ENCODE assay signal across 8 mouse cellular contexts in genomic region chr11:70654923-70655570, GRCm38 (mm10). TPM values are rescaled to one million over a fixed set of nuclear protein-coding genes. Genes with fewer than 3 reads are reported as not detected.
A peak's percentile ranks its signal among the peaks of the same experiment; 100 is the strongest.
DNase-seq lines count a peak whose midpoint lies in the region; ATAC-seq and TF ChIP-seq lines count a peak whose summit lies in the region.

No protein-coding gene starts in this region.

- peaks cover 46% of the 10 kb centered on the region for H3K36me3 ChIP-seq in embryonic facial prominence, embryonic 10.5 days (replicated peaks)
- peaks cover 26% of the 10 kb centered on the region for H3K36me3 ChIP-seq in liver, adult 2 months (ENCODE audit: control insufficient read depth, insufficient read depth, low read length)
- peaks cover 12% of the 10 kb centered on the region for H3K36me3 ChIP-seq in midbrain, postnatal 0 days (ENCODE audit: insufficient read depth, low read length)

- peaks cover 76% of the 10 kb centered on the region for H3K4me1 ChIP-seq in embryonic facial prominence, embryonic 10.5 days
- peaks cover 14% of the 10 kb centered on the region for H3K4me1 ChIP-seq in liver, adult 2 months (ENCODE audit: control insufficient read depth, insufficient read depth, low read length)
- H3K4me1 ChIP-seq in midbrain, postnatal 0 days (ENCODE audit: insufficient read depth, low read length): peaks cover 8% of the 10 kb centered on the region

- peak overlapping the region; percentile 100 for H3K4me3 ChIP-seq in embryonic facial prominence, embryonic 10.5 days
- H3K4me3 ChIP-seq in liver, adult 2 months (ENCODE audit: insufficient read depth, low read depth, low read length): peak overlapping the region; percentile 53
- peak overlapping the region; percentile 99 for H3K4me3 ChIP-seq in midbrain, postnatal 0 days (ENCODE audit: low read depth, low read length)

- peak overlapping the region; percentile 99 for H3K27ac ChIP-seq in embryonic facial prominence, embryonic 10.5 days (replicated peaks)
- peak overlapping the region; percentile 75 for H3K27ac ChIP-seq in liver, adult 2 months (replicated peaks; ENCODE audit: insufficient read depth, low read depth, low read length)
- H3K27ac ChIP-seq in midbrain, postnatal 0 days (ENCODE audit: low read depth, low read length): peak overlapping the region; percentile 97

- peak; percentile 75 for TF ChIP-seq POLR2A in liver, adult 2 months (IDR thresholded peaks at IDR 0.05; ENCODE audit: extremely low read depth, insufficient read depth, low read length)

- H3K9ac ChIP-seq in liver, adult 2 months (ENCODE audit: low read depth, low read length): peak overlapping the region; percentile 56
- peak overlapping the region; percentile 98 for H3K9ac ChIP-seq in midbrain, postnatal 0 days (replicated peaks; ENCODE audit: low read length, poor library complexity, severe bottlenecking)

- peaks cover 23% of the 10 kb centered on the region for H3K79me2 ChIP-seq in liver, adult 2 months (ENCODE audit: control insufficient read depth, insufficient read depth, low read length)

- H3K9me3 ChIP-seq in embryonic facial prominence, embryonic 10.5 days: no peaks in the 10 kb centered on the region
- H3K9me3 ChIP-seq in midbrain, postnatal 0 days (ENCODE audit: low read length): no peaks in the 10 kb centered on the region

- under 1% methylated on average over 48 of the region's 48 CpGs for WGBS in embryonic facial prominence, embryonic 10.5 days
- WGBS in liver, adult 2 months: under 1% methylated on average over 48 of the region's 48 CpGs
- WGBS in midbrain, postnatal 0 days: under 1% methylated on average over 44 of the region's 48 CpGs

- peak; percentile 81 for DNase-seq in 3T3-L1 (ENCODE audit: low read depth, low spot score)
- DNase-seq in adrenal gland, postnatal 10 days: peak; percentile 93
- peak; percentile 90 for DNase-seq in embryonic facial prominence, embryonic 10.5 days (ENCODE audit: low spot score)
- DNase-seq in heart, adult 18-20 months: peak; percentile 89 to 90
- peak; percentile 73 for DNase-seq in kidney, adult 11 months
- DNase-seq in liver, adult 2 months (ENCODE audit: extremely low read depth, low read depth, low spot score): peak; percentile 88
- peak; percentile 88 for DNase-seq in midbrain, postnatal 0 days (ENCODE audit: low spot score)
- DNase-seq in spleen, postnatal 36 days (ENCODE audit: low spot score in 2 of 2): peak; percentile 78 to 81

- TF ChIP-seq CTCF in liver, adult 2 months (IDR thresholded peaks at IDR 0.05; ENCODE audit: low read depth, low read length): no peak
- no peak for TF ChIP-seq CTCF in midbrain, postnatal 0 days (IDR thresholded peaks at IDR 0.05)

- no peaks in the 10 kb centered on the region for H3K27me3 ChIP-seq in embryonic facial prominence, embryonic 10.5 days (replicated peaks; ENCODE audit: low read depth, poor library complexity, severe bottlenecking)
- H3K27me3 ChIP-seq in liver, adult 2 months (ENCODE audit: control insufficient read depth, insufficient read depth, low read length): no peaks in the 10 kb centered on the region
- H3K27me3 ChIP-seq in midbrain, postnatal 0 days (ENCODE audit: insufficient read depth, low read length): no peaks in the 10 kb centered on the region

- ATAC-seq in midbrain, postnatal 0 days (ENCODE audit: low FRiP score): peak; percentile 55

- H3K4me2 ChIP-seq in midbrain, postnatal 0 days (ENCODE audit: low read depth, low read length, poor library complexity, severe bottlenecking): peak overlapping the region; percentile 72

RNA-seq across cellular contexts. Expression of gene Pfn1, which starts 0.6 kb away (rescaled TPM):
- 100 to 1,000 TPM; 677 to 708 TPM for total RNA-seq in adrenal gland, postnatal 10 days (2021)
- 2,153 and 2,165 TPM in 2 replicates for polyA plus RNA-seq in embryonic facial prominence, embryonic 10.5 days (2016; fragmentation: Nextera tagmentation; extraction: Ambion mirVana)
- total RNA-seq in heart, adult 18-20 months (2021): 100 to 1,000 TPM; 303 to 305 TPM
- total RNA-seq in liver, adult 2 months (2014; rRNA removed): 132 and 210 TPM in 2 replicates
- 583 and 713 TPM in 2 replicates for polyA plus RNA-seq in liver, adult 2 months (2012; rRNA removed)
- 438 and 486 TPM in 2 replicates for total RNA-seq in midbrain, postnatal 0 days (2014; rRNA removed)
- 600 and 608 TPM in 2 replicates for polyA plus RNA-seq in midbrain, postnatal 0 days (2015; fragmentation: Nextera tagmentation; extraction: Ambion mirVana)

RNA-seq across cellular contexts. Expression of gene Eno3, which starts 2.0 kb away (rescaled TPM):
- total RNA-seq in adrenal gland, postnatal 10 days (2021): 100 to 1,000 TPM in 1 of 2 experiments, 10 to 100 TPM in 1; 89.5 to 224 TPM
- polyA plus RNA-seq in embryonic facial prominence, embryonic 10.5 days (2016; fragmentation: Nextera tagmentation; extraction: Ambion mirVana): 72.9 and 88.4 TPM in 2 replicates
- 1,000 to 10,000 TPM; 1,596 to 1,839 TPM for total RNA-seq in heart, adult 18-20 months (2021)
- 3.0 and 3.3 TPM in 2 replicates for total RNA-seq in liver, adult 2 months (2014; rRNA removed)
- polyA plus RNA-seq in liver, adult 2 months (2012; rRNA removed): 4.0 and 4.5 TPM in 2 replicates
- 7.2 and 9.9 TPM in 2 replicates for total RNA-seq in midbrain, postnatal 0 days (2014; rRNA removed)
- polyA plus RNA-seq in midbrain, postnatal 0 days (2015; fragmentation: Nextera tagmentation; extraction: Ambion mirVana): 5.8 and 7.6 TPM in 2 replicates

RNA-seq across cellular contexts. Expression of gene Slc25a11, which starts 7.8 kb away (rescaled TPM):
- total RNA-seq in adrenal gland, postnatal 10 days (2021): 100 to 1,000 TPM; 180 to 220 TPM
- 135 and 137 TPM in 2 replicates for polyA plus RNA-seq in embryonic facial prominence, embryonic 10.5 days (2016; fragmentation: Nextera tagmentation; extraction: Ambion mirVana)
- total RNA-seq in heart, adult 18-20 months (2021): 100 to 1,000 TPM; 619 to 711 TPM
- total RNA-seq in liver, adult 2 months (2014; rRNA removed): 108 and 109 TPM in 2 replicates
- 113 and 118 TPM in 2 replicates for polyA plus RNA-seq in liver, adult 2 months (2012; rRNA removed)
- 140 and 159 TPM in 2 replicates for total RNA-seq in midbrain, postnatal 0 days (2014; rRNA removed)
- 160 and 176 TPM in 2 replicates for polyA plus RNA-seq in midbrain, postnatal 0 days (2015; fragmentation: Nextera tagmentation; extraction: Ambion mirVana)

RNA-seq across cellular contexts. Expression of gene Rnf167, which starts 8.0 kb away (rescaled TPM):
- 10 to 100 TPM; 73.9 to 86.6 TPM for total RNA-seq in adrenal gland, postnatal 10 days (2021)
- polyA plus RNA-seq in embryonic facial prominence, embryonic 10.5 days (2016; fragmentation: Nextera tagmentation; extraction: Ambion mirVana): 89.7 and 91.9 TPM in 2 replicates
- total RNA-seq in heart, adult 18-20 months (2021): 10 to 100 TPM; 51.4 to 63.0 TPM
- 34.3 and 37.7 TPM in 2 replicates for total RNA-seq in liver, adult 2 months (2014; rRNA removed)
- polyA plus RNA-seq in liver, adult 2 months (2012; rRNA removed): 68.4 and 75.4 TPM in 2 replicates
- total RNA-seq in midbrain, postnatal 0 days (2014; rRNA removed): 69.1 and 74.4 TPM in 2 replicates
- 95.8 and 97.2 TPM in 2 replicates for polyA plus RNA-seq in midbrain, postnatal 0 days (2015; fragmentation: Nextera tagmentation; extraction: Ambion mirVana)

RNA-seq across cellular contexts. Expression of gene Spag7, which starts 14.2 kb away (rescaled TPM):
- total RNA-seq in adrenal gland, postnatal 10 days (2021): 10 to 100 TPM; 66.5 to 72.6 TPM
- polyA plus RNA-seq in embryonic facial prominence, embryonic 10.5 days (2016; fragmentation: Nextera tagmentation; extraction: Ambion mirVana): 181 and 185 TPM in 2 replicates
- 10 to 100 TPM; 89.3 to 93.9 TPM for total RNA-seq in heart, adult 18-20 months (2021)
- 29.4 and 31.6 TPM in 2 replicates for total RNA-seq in liver, adult 2 months (2014; rRNA removed)
- 21.0 and 24.0 TPM in 2 replicates for polyA plus RNA-seq in liver, adult 2 months (2012; rRNA removed)
- 41.9 and 45.3 TPM in 2 replicates for total RNA-seq in midbrain, postnatal 0 days (2014; rRNA removed)
- polyA plus RNA-seq in midbrain, postnatal 0 days (2015; fragmentation: Nextera tagmentation; extraction: Ambion mirVana): 125 and 131 TPM in 2 replicates

Comparison
In these comparisons a context has a peak if more than half of its experiments do, and no peak if none do; other contexts are left out.
1. Peak in every context shown above with its lines: DNase-seq, ATAC-seq, H3K4me3 ChIP-seq and H3K27ac ChIP-seq.